Mouse (Mus musculus) bone marrow, adult 2 months (tissue): ENCODE measurements around the gene A530064D06Rik.

Experiments
- CTCF ChIP-seq: fragments of 200-500 bp; IDR thresholded peaks from 2 replicates; pipeline ENCODE4 v1.5.1; 2011; ENCODE audit warnings: low read length, control low read depth; ENCODE audit not compliant: control insufficient read depth, insufficient read depth
- POLR2A ChIP-seq: fragments of 200-500 bp; IDR thresholded peaks from 2 replicates; pipeline ENCODE4 v1.6.1; 2011; ENCODE audit warnings: low read depth, mild to moderate bottlenecking, control low read depth, low read length, borderline replicate concordance; ENCODE audit not compliant: control insufficient read depth

- TF ChIP-seq POLR2A (no peak), CTCF (no peak)
These were observed 25.3 kb upstream of the A530064D06Rik start for GRCm38 (mm10) chr17:48192366-48192765.
